Mouse (Mus musculus): ENCODE data around the gene Igll1. TPM values are rescaled to one million over a fixed set of nuclear protein-coding genes. Genes with fewer than 3 reads are reported as not detected.

The Igll1 gene
- polyA plus RNA-seq, 1 experiment = 0.93 TPM

- Histone ChIP-seq H3K27me3 (ENCODE audit: control insufficient read depth, insufficient read depth, low read length) (no peaks in the 10 kb centered on the region), H3K4me1 (replicated peaks; ENCODE audit: control insufficient read depth, insufficient read depth, low read length) (peaks cover 7% of the 10 kb centered on the region), H3K36me3 (ENCODE audit: control insufficient read depth, insufficient read depth, low read length) (no peaks in the 10 kb centered on the region), H3K4me3 (ENCODE audit: control insufficient read depth, insufficient read depth, low read length) (no peak overlapping the region), H3K27ac (ENCODE audit: control insufficient read depth, insufficient read depth, low read length) (no peak overlapping the region)
- no peak for TF ChIP-seq CTCF (IDR thresholded peaks at IDR 0.05; ENCODE audit: borderline replicate concordance, control insufficient read depth, extremely low read depth, insufficient read depth, low read length, poor library complexity)
- TF ChIP-seq POLR2A (IDR thresholded peaks at IDR 0.05; ENCODE audit: control insufficient read depth, extremely low read depth, insufficient read depth, low read length, poor library complexity) = no peak
- no peak for DNase-seq
- 96% methylated on average over 2 of the region's 2 CpGs for WGBS
These were observed 37.6 kb downstream of the Igll1 start for GRCm38 (mm10) chr16:16826223-16826622.

GRCm38 (mm10) chr16:16825476-16825875 lies 38.3 kb downstream of the Igll1 start:
- TF ChIP-seq POLR2A (IDR thresholded peaks at IDR 0.05; ENCODE audit: control insufficient read depth, extremely low read depth, insufficient read depth, low read length, poor library complexity) = no peak
- no peak for TF ChIP-seq CTCF (IDR thresholded peaks at IDR 0.05; ENCODE audit: borderline replicate concordance, control insufficient read depth, extremely low read depth, insufficient read depth, low read length, poor library complexity)
- Histone ChIP-seq H3K4me3 (ENCODE audit: control insufficient read depth, insufficient read depth, low read length) (no peak overlapping the region), H3K27me3 (ENCODE audit: control insufficient read depth, insufficient read depth, low read length) (no peaks in the 10 kb centered on the region), H3K36me3 (ENCODE audit: control insufficient read depth, insufficient read depth, low read length) (no peaks in the 10 kb centered on the region), H3K4me1 (replicated peaks; ENCODE audit: control insufficient read depth, insufficient read depth, low read length) (peaks cover 7% of the 10 kb centered on the region), H3K27ac (ENCODE audit: control insufficient read depth, insufficient read depth, low read length) (no peak overlapping the region)
- DNase-seq = no peak
- WGBS = 81% methylated on average over 5 of the region's 5 CpGs

Other genes with a start within 250 kb of the Igll1 start
- not detected in 2 replicates for gene Olfr19, start 187.6 kb downstream of the Igll1 start, polyA plus RNA-seq (2012; rRNA removed)
- 0.24 and 0.44 TPM in 2 replicates for gene Spag6l, start 34.5 kb downstream of the Igll1 start, polyA plus RNA-seq (2012; rRNA removed)
- 101 and 104 TPM in 2 replicates for gene Top3b, start 6.8 kb upstream of the Igll1 start, polyA plus RNA-seq (2012; rRNA removed)
- gene Vpreb1, start 6.9 kb upstream of the Igll1 start, polyA plus RNA-seq (2012; rRNA removed) = 24.8 and 43.5 TPM in 2 replicates
- 24.7 and 26.0 TPM in 2 replicates for gene Ppm1f, start 32.5 kb upstream of the Igll1 start, polyA plus RNA-seq (2012; rRNA removed)
- 126 and 145 TPM in 2 replicates for gene Mapk1, start 119.4 kb upstream of the Igll1 start, polyA plus RNA-seq (2012; rRNA removed)
- gene Ypel1, start 205.7 kb upstream of the Igll1 start, polyA plus RNA-seq (2012; rRNA removed) = 3.8 and 5.7 TPM in 2 replicates
- gene Ppil2, start 247.3 kb upstream of the Igll1 start, polyA plus RNA-seq (2012; rRNA removed) = 163 and 176 TPM in 2 replicates

Data from thymus, adult 2 months (tissue).